Mouse (Mus musculus): ENCODE data around the gene Dhrs7. TPM values are rescaled to one million over a fixed set of nuclear protein-coding genes. Genes with fewer than 3 reads are reported as not detected.
"Not testable (repeated sequence)": the region's sequence is repeated elsewhere in the genome, so short reads cannot be mapped to it uniquely, and the experiment has no call there.

The Dhrs7 gene
- total RNA-seq (2022), result 100 to 1,000 TPM; 112 to 216 (median 160) TPM

- DNase-seq, result peak; percentile 94
Measured at GRCm38 (mm10) chr12:72664735-72665337, at the start of gene Dhrs7. TSS of gene Dhrs7 (minus strand) at chr12:72664909.

GRCm38 (mm10) chr12:72709981-72710380 is 45.3 kb upstream of the Dhrs7 start:
- DNase-seq, result no peak

- DNase-seq, result no peak
Measured at GRCm38 (mm10) chr12:72704068-72704467, 39.4 kb upstream of the Dhrs7 start.

GRCm38 (mm10) chr12:72700013-72700412 is 35.3 kb upstream of the Dhrs7 start:
- DNase-seq, result no peak

GRCm38 (mm10) chr12:72694901-72695463 is 30.3 kb upstream of the Dhrs7 start:
- DNase-seq, result peak; percentile 10

- DNase-seq, result peak; percentile 9
Measured at GRCm38 (mm10) chr12:72694438-72694837, 29.7 kb upstream of the Dhrs7 start.

- peak; percentile 9 for DNase-seq
Measured at GRCm38 (mm10) chr12:72693895-72694294, 29.2 kb upstream of the Dhrs7 start.

- DNase-seq, result not testable (repeated sequence)
Measured at GRCm38 (mm10) chr12:72688281-72688680, 23.6 kb upstream of the Dhrs7 start.

GRCm38 (mm10) chr12:72687741-72688140 is 23.0 kb upstream of the Dhrs7 start:
- not testable (repeated sequence) for DNase-seq

- not testable (repeated sequence) for DNase-seq
Measured at GRCm38 (mm10) chr12:72686566-72686965, 21.9 kb upstream of the Dhrs7 start.

- DNase-seq, result no peak
Measured at GRCm38 (mm10) chr12:72683612-72684011, 18.9 kb upstream of the Dhrs7 start.

GRCm38 (mm10) chr12:72682511-72683282 is 18.0 kb upstream of the Dhrs7 start:
- no peak for DNase-seq

GRCm38 (mm10) chr12:72681919-72682318 is 17.2 kb upstream of the Dhrs7 start:
- DNase-seq, result no peak

GRCm38 (mm10) chr12:72679635-72680034 is 14.9 kb upstream of the Dhrs7 start:
- no peak for DNase-seq

- no peak for DNase-seq
Measured at GRCm38 (mm10) chr12:72674820-72675219, 10.1 kb upstream of the Dhrs7 start.

GRCm38 (mm10) chr12:72674079-72674797 is 9.5 kb upstream of the Dhrs7 start:
- DNase-seq, result no peak

- no peak for DNase-seq
Measured at GRCm38 (mm10) chr12:72671516-72672135, 6.9 kb upstream of the Dhrs7 start.

GRCm38 (mm10) chr12:72670921-72671320 is 6.2 kb upstream of the Dhrs7 start:
- DNase-seq, result no peak

- no peak for DNase-seq
Measured at GRCm38 (mm10) chr12:72667868-72668469, 3.3 kb upstream of the Dhrs7 start.

GRCm38 (mm10) chr12:72666015-72666414 is 1.3 kb upstream of the Dhrs7 start:
- no peak for DNase-seq

GRCm38 (mm10) chr12:72664020-72664734 is 532 bp downstream of the Dhrs7 start:
- DNase-seq, result peak; percentile 41
